Mouse (Mus musculus) embryonic facial prominence, embryonic 11.5 days (tissue): Measurements from ENCODE around the gene Dnali1. TPM values are rescaled to one million over a fixed set of nuclear protein-coding genes. Genes with fewer than 3 reads are reported as not detected.

Experiments
- polyA plus RNA-seq: library from polyadenylated mRNA; unstranded; fragments of >200 nt; fragmentation: Nextera tagmentation; extraction: Ambion mirVana; gene quantifications from 2 replicates; pipeline ENCODE4 v1.2.1, GENCODE M21; 2014

The Dnali1 gene
- polyA plus RNA-seq, 1 experiment from 2014 or later = 0.35 TPM

Other genes with a start within 250 kb of the Dnali1 start
- gene Yrdc, start 215.0 kb downstream of the Dnali1 start, polyA plus RNA-seq = 39.9 and 41.0 TPM in 2 replicates
- 39.8 and 43.3 TPM in 2 replicates for gene 1110065P20Rik, start 214.5 kb downstream of the Dnali1 start, polyA plus RNA-seq
- 1.9 and 2.4 TPM in 2 replicates for gene Maneal, start 203.5 kb downstream of the Dnali1 start, polyA plus RNA-seq
- gene Epha10, start 184.8 kb downstream of the Dnali1 start, polyA plus RNA-seq = 0.55 and 0.68 TPM in 2 replicates
- 3.8 and 5.5 TPM in 2 replicates for gene 9930104L06Rik, start 128.7 kb downstream of the Dnali1 start, polyA plus RNA-seq
- gene Cdca8, start 126.4 kb downstream of the Dnali1 start, polyA plus RNA-seq = 191 and 200 TPM in 2 replicates
- 8.0 and 11.0 TPM in 2 replicates for gene Rspo1, start 79.3 kb downstream of the Dnali1 start, polyA plus RNA-seq
- 94.4 and 99.3 TPM in 2 replicates for gene Gnl2, start 49.1 kb downstream of the Dnali1 start, polyA plus RNA-seq
- 43.1 and 45.3 TPM in 2 replicates for gene Snip1, start 969 bp upstream of the Dnali1 start, polyA plus RNA-seq
- 103 and 104 TPM in 2 replicates for gene Meaf6, start 19.4 kb upstream of the Dnali1 start, polyA plus RNA-seq
- 0.31 and 0.45 TPM in 2 replicates for gene Zc3h12a, start 62.1 kb upstream of the Dnali1 start, polyA plus RNA-seq